Mouse (Mus musculus) CH12.LX (cell line): ENCODE results near the gene Snap91. TPM values are rescaled to one million over a fixed set of nuclear protein-coding genes. Genes with fewer than 3 reads are reported as not detected.

Source experiments
- DNase-seq: peaks from one replicate; pipeline ENCODE4 v3.0.0-alpha.2; 2013; ENCODE audit errors: extremely low read depth
- H3K27ac ChIP-seq: 2 replicates; pipeline ENCODE4 v1.5.1; 2012; ENCODE audit warnings: low read depth, mild to moderate bottlenecking, control low read depth, moderate library complexity; ENCODE audit not compliant: insufficient read depth
- H3K27me3 ChIP-seq: replicated peaks from 2 replicates; pipeline ENCODE3; 2012; ENCODE audit warnings: inconsistent platforms
- H3K36me3 ChIP-seq, 2 experiments: replicated peaks in 1 of 2; 2 replicates each; pipeline versions ENCODE3 to v1.6.1; 2012; ENCODE audit warnings: inconsistent platforms in 1 of 2, low read length in 1 of 2, mild to moderate bottlenecking in 1 of 2, mixed read lengths in 1 of 2, moderate library complexity in 1 of 2; ENCODE audit not compliant: control insufficient read depth in 1 of 2, insufficient read depth in 1 of 2
- H3K4me1 ChIP-seq, 2 experiments: 2 replicates each; pipeline ENCODE4 v1.6.1; 2012; ENCODE audit warnings: inconsistent platforms in 1 of 2, moderate library complexity in 1 of 2; ENCODE audit not compliant: insufficient read depth in 2 of 2, control insufficient read depth in 1 of 2
- H3K4me2 ChIP-seq: 2 replicates; pipeline ENCODE4 v1.6.1; 2012; ENCODE audit warnings: low read depth, mild to moderate bottlenecking, control low read depth; ENCODE audit not compliant: poor library complexity, insufficient read depth, severe bottlenecking
- H3K4me3 ChIP-seq, 3 experiments: fragments of 150-350 bp in 1 of 3; sonication (generic) in 1 of 3; replicated peaks in 1 of 3; 2 replicates each; pipeline versions ENCODE3 to v1.5.1; 2011 to 2012; ENCODE audit warnings: low read depth in 2 of 3, low read length in 2 of 3, mild to moderate bottlenecking in 2 of 3, moderate library complexity in 2 of 3, control low read depth in 1 of 3, improper control_type of control experiment in 1 of 3, inconsistent platforms in 1 of 3, mixed read lengths in 1 of 3; ENCODE audit not compliant: poor library complexity in 1 of 3
- H3K79me2 ChIP-seq: replicated peaks from 2 replicates; pipeline ENCODE4 v1.6.1; 2012; ENCODE audit warnings: mild to moderate bottlenecking, moderate library complexity; ENCODE audit not compliant: control insufficient read depth, poor library complexity, insufficient read depth, severe bottlenecking; ENCODE audit errors: extremely low read depth
- H3K9ac ChIP-seq: 2 replicates; pipeline ENCODE4 v1.6.1; 2012; ENCODE audit warnings: low read depth, mild to moderate bottlenecking, control low read depth, moderate library complexity; ENCODE audit not compliant: insufficient read depth
- H3K9me3 ChIP-seq: replicated peaks from 2 replicates; pipeline ENCODE3; 2012; ENCODE audit warnings: low read length, inconsistent platforms, mixed read lengths
- CHD2 ChIP-seq: IDR thresholded peaks from 2 replicates; pipeline ENCODE4 v1.6.1; 2011; ENCODE audit warnings: low read length, improper control_type of control experiment
- EP300 ChIP-seq: IDR thresholded peaks from 2 replicates; pipeline ENCODE4 v1.6.1; 2011; ENCODE audit warnings: low read length, improper control_type of control experiment
- ETS1 ChIP-seq: conservative IDR thresholded peaks from 2 replicates; pipeline ENCODE4 v1.6.1; 2012; ENCODE audit warnings: low read depth, mild to moderate bottlenecking, inconsistent platforms, low read length, improper control_type of control experiment, moderate library complexity
- GABPA ChIP-seq: IDR thresholded peaks from 2 replicates; pipeline ENCODE4 v1.6.1; 2012; ENCODE audit warnings: low read depth, low read length, improper control_type of control experiment, inconsistent platforms; ENCODE audit not compliant: insufficient replicate concordance
- JUND ChIP-seq: conservative IDR thresholded peaks from 2 replicates; pipeline ENCODE4 v1.6.1; 2011; ENCODE audit warnings: low read depth, low read length, improper control_type of control experiment
- KAT2A ChIP-seq: IDR thresholded peaks from 2 replicates; pipeline ENCODE4 v1.6.1; 2012; ENCODE audit warnings: low read length, improper control_type of control experiment, inconsistent platforms; ENCODE audit not compliant: insufficient replicate concordance
- MAFK ChIP-seq: IDR thresholded peaks from 2 replicates; pipeline ENCODE4 v1.6.1; 2011; ENCODE audit warnings: low read length, improper control_type of control experiment; ENCODE audit not compliant: insufficient replicate concordance
- MXI1 ChIP-seq: IDR thresholded peaks from 2 replicates; pipeline ENCODE4 v1.6.1; 2011; ENCODE audit warnings: mild to moderate bottlenecking, low read depth, low read length, improper control_type of control experiment
- NELFE ChIP-seq: IDR thresholded peaks from 2 replicates; pipeline ENCODE4 v1.6.1; 2011; ENCODE audit warnings: low read depth, low read length, improper control_type of control experiment
- NRF1 ChIP-seq: IDR thresholded peaks from 2 replicates; pipeline ENCODE4 v1.6.1; 2014; ENCODE audit warnings: low read depth, mild to moderate bottlenecking, inconsistent platforms, low read length, improper control_type of control experiment, moderate library complexity
- POLR2A ChIP-seq: IDR thresholded peaks from 2 replicates; pipeline ENCODE4 v1.6.1; 2011; ENCODE audit warnings: low read depth, mild to moderate bottlenecking, improper control_type of control experiment, low read length
- RAD21 ChIP-seq: IDR thresholded peaks from 2 replicates; pipeline ENCODE4 v1.6.1; 2011; ENCODE audit warnings: low read depth, mild to moderate bottlenecking, low read length, improper control_type of control experiment, moderate library complexity
- RCOR1 ChIP-seq: conservative IDR thresholded peaks from 2 replicates; pipeline ENCODE4 v1.6.1; 2012; ENCODE audit warnings: low read depth, mild to moderate bottlenecking, inconsistent platforms, low read length, improper control_type of control experiment
- SIN3A ChIP-seq: IDR thresholded peaks from 2 replicates; pipeline ENCODE4 v1.6.1; 2012; ENCODE audit warnings: low read length, improper control_type of control experiment, inconsistent platforms
- TBP ChIP-seq: conservative IDR thresholded peaks from 2 replicates; pipeline ENCODE4 v1.6.1; 2011; ENCODE audit warnings: low read depth, low read length, improper control_type of control experiment
- TCF12 ChIP-seq: IDR thresholded peaks from 2 replicates; pipeline ENCODE4 v1.6.1; 2014; ENCODE audit warnings: low read depth, mild to moderate bottlenecking, inconsistent platforms, low read length, improper control_type of control experiment
- UBTF ChIP-seq: IDR thresholded peaks from 2 replicates; pipeline ENCODE4 v1.6.1; 2012; ENCODE audit warnings: low read depth, mild to moderate bottlenecking, inconsistent platforms, low read length, improper control_type of control experiment, moderate library complexity
- USF2 ChIP-seq: conservative IDR thresholded peaks from 2 replicates; pipeline ENCODE4 v1.6.1; 2011; ENCODE audit warnings: low read depth, low read length, improper control_type of control experiment
- ZKSCAN1 ChIP-seq: IDR thresholded peaks from 2 replicates; pipeline ENCODE4 v1.6.1; 2012; ENCODE audit warnings: low read depth, inconsistent platforms, low read length, improper control_type of control experiment, borderline replicate concordance
- ZMIZ1 ChIP-seq: IDR thresholded peaks from 2 replicates; pipeline ENCODE4 v1.6.1; 2012; ENCODE audit warnings: low read depth, mild to moderate bottlenecking, inconsistent platforms, low read length, improper control_type of control experiment
- ZNF384 ChIP-seq: IDR thresholded peaks from 2 replicates; pipeline ENCODE4 v1.6.1; 2012; ENCODE audit warnings: low read depth, low read length, improper control_type of control experiment, inconsistent platforms
- dilution Hi-C: fragments of 300-500 bp; cut with MboI; formaldehyde crosslinking; loops from 2 replicates; pipeline ENCODE4 v1.14.3; 2020; ENCODE audit warnings: low sequenced_read_pairs; ENCODE audit not compliant: extremely low pct_unique_long_range_greater_than_20kb, extremely low pct_ligation_motif_present
- in situ Hi-C: fragments of 300-500 bp; cut with MboI; formaldehyde crosslinking; loops from 3 replicates; pipeline ENCODE4 v1.14.3; 2019; ENCODE audit warnings: low sequenced_read_pairs, low pct_ligation_motif_present, low pct_unique_long_range_greater_than_20kb, mixed read lengths
- polyA plus RNA-seq: library from polyadenylated mRNA; unstranded; fragments of >175 nt; gene quantifications from 2 replicates; pipeline ENCODE4 v1.2.1, GENCODE M21; 2012; ENCODE audit warnings: low read depth; ENCODE audit not compliant: insufficient read length
- total RNA-seq, 2 experiments: library from RNA; depleted of rRNA; stranded (reverse); fragments of 300-350 nt in 1 of 2; fragments of >200 nt in 1 of 2; gene quantifications; 2 replicates each; pipeline ENCODE4 v1.2.3; 2012 to 2014

The Snap91 gene
- total and polyA plus RNA-seq, 3 experiments, result 0.12 to 0.41 (median 0.21) TPM

- Histone ChIP-seq H3K27me3 (no peaks in the 10 kb centered on the region), H3K4me3 (no peak overlapping the region), H3K79me2 (no peaks in the 10 kb centered on the region), H3K9ac (no peak overlapping the region), H3K4me1 (peaks cover 0 to 6% of the 10 kb centered on the region in 2 experiments; a peak in 2 of 4 replicates), H3K4me2 (no peak overlapping the region), H3K9me3 (no peaks in the 10 kb centered on the region), H3K36me3 (no peaks in the 10 kb centered on the region), H3K27ac (no peak overlapping the region)
- no peak for DNase-seq
- TF ChIP-seq ZMIZ1 (no peak), EP300 (no peak), UBTF (no peak), RCOR1 (no peak), ETS1 (no peak), JUND (no peak), NELFE (no peak)
- dilution Hi-C loops, result no loop called here
- in situ Hi-C loops, result loop anchor here (25.0 kb wide), 1 partner anchor 266 kb away; the partner anchor contains the start of genes Dop1a and Ube2cbp
Measured at GRCm38 (mm10) chr9:86728214-86728814, 152.1 kb downstream of the Snap91 start.

- H3K4me1 ChIP-seq, result peaks cover 0 to 6% of the 10 kb centered on the region in 2 experiments; a peak in 2 of 4 replicates
- no peak overlapping the region; the same call in 1 of the 2 replicates for H3K9ac ChIP-seq
- H3K9me3 ChIP-seq, result no peaks in the 10 kb centered on the region
- dilution Hi-C loops, result no loop called here
- in situ Hi-C loops, result loop anchor here (25.0 kb wide), 1 partner anchor 264 kb away; the partner anchor contains the start of genes Dop1a and Ube2cbp
- no peak overlapping the region for H3K4me3 ChIP-seq
- H3K36me3 ChIP-seq, result no peaks in the 10 kb centered on the region
- DNase-seq, result no peak
- no peaks in the 10 kb centered on the region for H3K27me3 ChIP-seq
- no peak overlapping the region for H3K27ac ChIP-seq
- H3K79me2 ChIP-seq, result no peaks in the 10 kb centered on the region
- H3K4me2 ChIP-seq, result no peak overlapping the region
- no peak for TF ChIP-seq ZNF384
- no peak for TF ChIP-seq RCOR1
- no peak for TF ChIP-seq CHD2
- no peak for TF ChIP-seq KAT2A
- TF ChIP-seq NRF1, result no peak
- no peak for TF ChIP-seq SIN3A
- TF ChIP-seq POLR2A, result no peak
- no peak for TF ChIP-seq UBTF
- TF ChIP-seq ETS1, result no peak
- TF ChIP-seq ZKSCAN1, result no peak
- TF ChIP-seq GABPA, result no peak
- TF ChIP-seq JUND, result no peak
- TF ChIP-seq TBP, result no peak
- TF ChIP-seq MAFK, result no peak
- no peak for TF ChIP-seq USF2
- no peak for TF ChIP-seq TCF12
- no peak for TF ChIP-seq RAD21
- TF ChIP-seq MXI1, result no peak
- TF ChIP-seq ZMIZ1, result no peak
Measured at GRCm38 (mm10) chr9:86726381-86726720, 154.1 kb downstream of the Snap91 start.
